8 mouse cellular contexts compared by ENCODE assay signal in the genomic region with DNA sequence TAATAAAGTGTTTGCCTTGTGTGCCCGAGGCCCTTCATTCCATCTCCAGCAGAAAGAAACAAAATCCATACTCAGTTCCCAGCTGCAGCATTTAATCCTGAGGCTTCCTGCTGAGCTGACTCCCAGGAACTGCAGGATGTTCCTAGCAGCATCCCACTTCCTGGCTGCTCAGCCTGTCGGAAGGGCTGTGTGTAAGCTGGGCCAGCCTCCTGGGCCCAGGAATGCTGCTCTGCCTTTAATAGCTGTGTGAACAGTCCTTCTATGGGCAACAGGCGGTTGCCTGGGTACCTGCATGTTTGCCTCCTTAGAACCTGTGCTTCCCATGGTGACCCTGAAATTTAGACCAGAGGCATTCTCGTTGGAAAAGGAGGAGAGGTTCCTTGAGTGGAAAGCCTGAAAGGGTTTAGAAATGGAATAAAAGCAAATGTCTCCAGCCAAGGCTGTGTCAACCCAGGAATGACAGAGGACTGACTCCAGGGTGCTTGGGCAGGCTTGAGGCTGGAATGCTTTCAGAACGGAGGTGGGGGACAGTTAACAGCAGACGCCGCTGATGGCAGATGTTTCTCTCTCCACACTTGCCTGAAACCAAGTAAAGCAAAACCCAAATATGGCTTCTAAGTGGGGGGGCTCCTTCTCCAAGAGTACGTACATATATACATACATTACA. TPM values are rescaled to one million over a fixed set of nuclear protein-coding genes. Genes with fewer than 3 reads are reported as not detected.
DNase-seq lines count a peak whose midpoint lies in the region; ATAC-seq lines count a peak whose summit lies in the region.

No protein-coding gene starts in this region.

- DNase-seq in retina, postnatal 1 day, result peak; percentile 17
- DNase-seq in retina, embryonic 14.5 days (ENCODE audit: low spot score), result no peak
- DNase-seq in thymus, postnatal 25 days, result no peak
- DNase-seq in layer of hippocampus, adult 9-11 months, result no peak
- DNase-seq in adrenal gland, postnatal 25 days, result no peak

- ATAC-seq in forebrain, embryonic 12.5 days (ENCODE audit: low FRiP score), result no peak
- ATAC-seq in intestine, embryonic 16.5 days, result no peak
- ATAC-seq in lung, embryonic 15.5 days (ENCODE audit: borderline replicate concordance, extremely low read depth, low FRiP score, low TSS enrichment), result no peak

- H3K27ac ChIP-seq in forebrain, embryonic 12.5 days, result no peak overlapping the region
- peak overlapping the region; percentile 88 for H3K27ac ChIP-seq in intestine, embryonic 16.5 days (ENCODE audit: low read length)
- peak overlapping the region; percentile 95 for H3K27ac ChIP-seq in lung, embryonic 15.5 days

- H3K9ac ChIP-seq in forebrain, embryonic 12.5 days, result no peak overlapping the region
- peak overlapping the region; percentile 76 for H3K9ac ChIP-seq in intestine, embryonic 16.5 days (ENCODE audit: low read depth, low read length)
- H3K9ac ChIP-seq in lung, embryonic 15.5 days, result peak overlapping the region; percentile 54; the same call in 1 of the 2 replicates

- H3K4me2 ChIP-seq in forebrain, embryonic 12.5 days, result peak overlapping the region; percentile 100
- H3K4me2 ChIP-seq in intestine, embryonic 16.5 days (ENCODE audit: low read depth, low read length), result peak overlapping the region; percentile 99
- peak overlapping the region; percentile 99 for H3K4me2 ChIP-seq in lung, embryonic 15.5 days

- 6% methylated on average over 8 of the region's 8 CpGs for WGBS in forebrain, embryonic 12.5 days
- WGBS in intestine, embryonic 16.5 days, result 13% methylated on average over 8 of the region's 8 CpGs
- WGBS in lung, embryonic 15.5 days, result 7% methylated on average over 8 of the region's 8 CpGs

- H3K4me1 ChIP-seq in forebrain, embryonic 12.5 days, result peaks cover 40% of the 10 kb centered on the region
- H3K4me1 ChIP-seq in intestine, embryonic 16.5 days (ENCODE audit: control insufficient read depth, insufficient read depth, low read length), result peaks cover 43% of the 10 kb centered on the region
- peaks cover 51% of the 10 kb centered on the region for H3K4me1 ChIP-seq in lung, embryonic 15.5 days

- peaks cover 51% of the 10 kb centered on the region for H3K27me3 ChIP-seq in forebrain, embryonic 12.5 days
- no peaks in the 10 kb centered on the region for H3K27me3 ChIP-seq in intestine, embryonic 16.5 days (replicated peaks; ENCODE audit: control insufficient read depth, insufficient read depth, low read length)
- no peaks in the 10 kb centered on the region for H3K27me3 ChIP-seq in lung, embryonic 15.5 days

- peak overlapping the region; percentile 71 for H3K4me3 ChIP-seq in forebrain, embryonic 12.5 days (replicated peaks)
- peak overlapping the region; percentile 90 for H3K4me3 ChIP-seq in intestine, embryonic 16.5 days (ENCODE audit: low read length)
- H3K4me3 ChIP-seq in lung, embryonic 15.5 days, result peak overlapping the region; percentile 61

- no peaks in the 10 kb centered on the region for H3K9me3 ChIP-seq in forebrain, embryonic 12.5 days
- H3K9me3 ChIP-seq in intestine, embryonic 16.5 days (ENCODE audit: control insufficient read depth, low read length), result no peaks in the 10 kb centered on the region
- no peaks in the 10 kb centered on the region for H3K9me3 ChIP-seq in lung, embryonic 15.5 days

- H3K36me3 ChIP-seq in forebrain, embryonic 12.5 days (replicated peaks), result 0 out of 2 replicates have a peak, but pooled peaks cover 2% of the 10 kb centered on the region
- no peaks in the 10 kb centered on the region for H3K36me3 ChIP-seq in intestine, embryonic 16.5 days (ENCODE audit: control insufficient read depth, insufficient read depth, low read length)
- H3K36me3 ChIP-seq in lung, embryonic 15.5 days, result peaks cover 6% of the 10 kb centered on the region; the same call in 1 of the 2 replicates

RNA-seq across cellular contexts. Expression of a gene that starts 1.0 kb away (rescaled TPM):
- polyA plus RNA-seq in forebrain, embryonic 12.5 days (2016; fragmentation: Nextera tagmentation; extraction: Ambion mirVana), result 5.3 and 5.5 TPM in 2 replicates
- polyA plus RNA-seq in intestine, embryonic 16.5 days (2015; fragmentation: Nextera tagmentation; extraction: Ambion mirVana), result 7.4 and 8.3 TPM in 2 replicates
- polyA plus RNA-seq in lung, embryonic 15.5 days (2015; fragmentation: Nextera tagmentation; extraction: Ambion mirVana), result 15.3 and 16.1 TPM in 2 replicates
- total RNA-seq in adrenal gland, postnatal 25 days (2021), result 24.8 and 28.5 TPM in 2 replicates

RNA-seq across cellular contexts. Expression of a gene that starts 11.6 kb away (rescaled TPM):
- 24.4 and 27.4 TPM in 2 replicates for polyA plus RNA-seq in forebrain, embryonic 12.5 days (2016; fragmentation: Nextera tagmentation; extraction: Ambion mirVana)
- polyA plus RNA-seq in intestine, embryonic 16.5 days (2015; fragmentation: Nextera tagmentation; extraction: Ambion mirVana), result 15.5 and 16.7 TPM in 2 replicates
- 28.5 and 29.7 TPM in 2 replicates for polyA plus RNA-seq in lung, embryonic 15.5 days (2015; fragmentation: Nextera tagmentation; extraction: Ambion mirVana)
- 14.4 and 19.0 TPM in 2 replicates for total RNA-seq in adrenal gland, postnatal 25 days (2021)

RNA-seq across cellular contexts. Expression of a gene that starts 18.8 kb away (rescaled TPM):
- polyA plus RNA-seq in forebrain, embryonic 12.5 days (2016; fragmentation: Nextera tagmentation; extraction: Ambion mirVana), result 33.9 and 38.6 TPM in 2 replicates
- polyA plus RNA-seq in intestine, embryonic 16.5 days (2015; fragmentation: Nextera tagmentation; extraction: Ambion mirVana), result 27.0 and 29.0 TPM in 2 replicates
- 40.7 and 41.1 TPM in 2 replicates for polyA plus RNA-seq in lung, embryonic 15.5 days (2015; fragmentation: Nextera tagmentation; extraction: Ambion mirVana)
- 24.3 and 32.8 TPM in 2 replicates for total RNA-seq in adrenal gland, postnatal 25 days (2021)

RNA-seq across cellular contexts. Expression of a gene that starts 19.9 kb away (rescaled TPM):
- 23.7 and 24.2 TPM in 2 replicates for polyA plus RNA-seq in forebrain, embryonic 12.5 days (2016; fragmentation: Nextera tagmentation; extraction: Ambion mirVana)
- 13.5 and 16.6 TPM in 2 replicates for polyA plus RNA-seq in intestine, embryonic 16.5 days (2015; fragmentation: Nextera tagmentation; extraction: Ambion mirVana)
- 19.0 and 21.2 TPM in 2 replicates for polyA plus RNA-seq in lung, embryonic 15.5 days (2015; fragmentation: Nextera tagmentation; extraction: Ambion mirVana)
- 11.0 and 11.6 TPM in 2 replicates for total RNA-seq in adrenal gland, postnatal 25 days (2021)

RNA-seq across cellular contexts. Expression of a gene that starts 30.8 kb away (rescaled TPM):
- 0.55 and 0.78 TPM in 2 replicates for polyA plus RNA-seq in forebrain, embryonic 12.5 days (2016; fragmentation: Nextera tagmentation; extraction: Ambion mirVana)
- polyA plus RNA-seq in intestine, embryonic 16.5 days (2015; fragmentation: Nextera tagmentation; extraction: Ambion mirVana), result 0.20 and 0.21 TPM in 2 replicates
- polyA plus RNA-seq in lung, embryonic 15.5 days (2015; fragmentation: Nextera tagmentation; extraction: Ambion mirVana), result 0.40 and 0.42 TPM in 2 replicates
- 0.09 TPM in 1 of 2 replicates, not detected in the other for total RNA-seq in adrenal gland, postnatal 25 days (2021)
